8 mouse cellular contexts compared by ENCODE assay signal in genomic region chr11:116218737-116219400, GRCm38 (mm10). TPM values are rescaled to one million over a fixed set of nuclear protein-coding genes. Genes with fewer than 3 reads are reported as not detected.
A peak's percentile ranks its signal among the peaks of the same experiment; 100 is the strongest.
DNase-seq lines count a peak whose midpoint lies in the region; ATAC-seq and TF ChIP-seq lines count a peak whose summit lies in the region.

No protein-coding gene starts in this region.

- ATAC-seq in embryonic facial prominence, embryonic 14.5 days (ENCODE audit: low read depth), result peak; percentile 84
- peak; percentile 48; the same call in 1 of the 2 replicates for ATAC-seq in midbrain, embryonic 14.5 days (ENCODE audit: low FRiP score, low TSS enrichment)

- TF ChIP-seq CTCF in spleen, adult 2 months (IDR thresholded peaks at IDR 0.05; ENCODE audit: extremely low read depth, insufficient read depth, insufficient read length, insufficient replicate concordance), result no peak
- TF ChIP-seq CTCF in kidney, adult 2 months (conservative IDR thresholded peaks at IDR 0.05; ENCODE audit: insufficient read depth, insufficient read length, low read depth, low read length), result no peak

- WGBS in spleen, adult 2 months, result 21% methylated on average over 7 of the region's 7 CpGs
- 49% methylated on average over 7 of the region's 7 CpGs for WGBS in embryonic facial prominence, embryonic 14.5 days
- 15% methylated on average over 7 of the region's 7 CpGs for WGBS in kidney, adult 2 months
- 53% methylated on average over 7 of the region's 7 CpGs for WGBS in midbrain, embryonic 14.5 days

- H3K36me3 ChIP-seq in spleen, adult 2 months (ENCODE audit: control insufficient read depth, insufficient read depth, low read length), result no peaks in the 10 kb centered on the region
- H3K36me3 ChIP-seq in embryonic facial prominence, embryonic 14.5 days (ENCODE audit: control insufficient read depth, insufficient read depth, low read length), result no peaks in the 10 kb centered on the region
- H3K36me3 ChIP-seq in kidney, adult 2 months (ENCODE audit: control insufficient read depth, insufficient read depth, low read length), result no peaks in the 10 kb centered on the region
- no peaks in the 10 kb centered on the region for H3K36me3 ChIP-seq in midbrain, embryonic 14.5 days (ENCODE audit: control insufficient read depth, insufficient read depth, low read length)

- H3K4me2 ChIP-seq in embryonic facial prominence, embryonic 14.5 days (ENCODE audit: low read depth, low read length), result no peak overlapping the region
- H3K4me2 ChIP-seq in midbrain, embryonic 14.5 days (ENCODE audit: low read length), result no peak overlapping the region

- no peaks in the 10 kb centered on the region for H3K27me3 ChIP-seq in spleen, adult 2 months (ENCODE audit: control insufficient read depth, insufficient read depth, low read length)
- peaks cover 28% of the 10 kb centered on the region for H3K27me3 ChIP-seq in embryonic facial prominence, embryonic 14.5 days (replicated peaks; ENCODE audit: control insufficient read depth, insufficient read depth, low read length)
- no peaks in the 10 kb centered on the region for H3K27me3 ChIP-seq in kidney, adult 2 months (replicated peaks; ENCODE audit: control insufficient read depth, insufficient read depth, low read length)
- peaks cover 31% of the 10 kb centered on the region for H3K27me3 ChIP-seq in midbrain, embryonic 14.5 days (ENCODE audit: control insufficient read depth, insufficient read depth, low read length)

- peak in 1 of 2 experiments; percentile 17 for DNase-seq in spleen, adult 2 months (ENCODE audit: low read depth in 1 of 2, low spot score in 2 of 2)
- DNase-seq in spleen, postnatal 14 days (ENCODE audit: low spot score in 2 of 2), result no peak
- peak; percentile 95 for DNase-seq in embryonic facial prominence, embryonic 14.5 days (ENCODE audit: low spot score)
- peak; percentile 87 for DNase-seq in heart, adult 8-10 months (ENCODE audit: low spot score)
- DNase-seq in kidney, adult 2 months, result peak; percentile 96
- peak; percentile 90 for DNase-seq in left cerebral cortex, postnatal 4 days
- peak; percentile 80 for DNase-seq in midbrain, embryonic 14.5 days
- peak; percentile 84 for DNase-seq in telencephalon, adult 2 months (ENCODE audit: low read depth, low spot score)

- peak overlapping the region; percentile 72 for H3K27ac ChIP-seq in spleen, adult 2 months (ENCODE audit: insufficient read depth, low read length)
- H3K27ac ChIP-seq in embryonic facial prominence, embryonic 14.5 days (replicated peaks; ENCODE audit: low read depth, low read length), result peak overlapping the region; percentile 76
- H3K27ac ChIP-seq in kidney, adult 2 months (ENCODE audit: insufficient read depth, low read depth, low read length), result peak overlapping the region; percentile 87
- H3K27ac ChIP-seq in midbrain, embryonic 14.5 days (replicated peaks; ENCODE audit: low read depth, low read length), result peak overlapping the region; percentile 64

- no peak for TF ChIP-seq POLR2A in spleen, adult 2 months (IDR thresholded peaks at IDR 0.05; ENCODE audit: low read depth, low read length)
- TF ChIP-seq POLR2A in kidney, adult 2 months (IDR thresholded peaks at IDR 0.05; ENCODE audit: low read depth, low read length), result no peak

- H3K4me1 ChIP-seq in spleen, adult 2 months (ENCODE audit: control insufficient read depth, insufficient read depth, insufficient read length), result no peaks in the 10 kb centered on the region; the same call in 1 of the 2 replicates
- H3K4me1 ChIP-seq in embryonic facial prominence, embryonic 14.5 days (ENCODE audit: control insufficient read depth, insufficient read depth, low read length), result peaks cover 8% of the 10 kb centered on the region
- H3K4me1 ChIP-seq in kidney, adult 2 months (ENCODE audit: control insufficient read depth, insufficient read depth, low read length), result peaks cover 21% of the 10 kb centered on the region
- H3K4me1 ChIP-seq in midbrain, embryonic 14.5 days (ENCODE audit: control insufficient read depth, insufficient read depth, low read length), result 0 out of 2 replicates have a peak, but pooled peaks cover 2% of the 10 kb centered on the region

- H3K9me3 ChIP-seq in embryonic facial prominence, embryonic 14.5 days (ENCODE audit: control insufficient read depth, low read length), result peaks cover 9% of the 10 kb centered on the region; the same call in 1 of the 2 replicates
- H3K9me3 ChIP-seq in midbrain, embryonic 14.5 days (ENCODE audit: control insufficient read depth, low read length), result peaks cover 5% of the 10 kb centered on the region; the same call in 1 of the 2 replicates

- no peak overlapping the region for H3K9ac ChIP-seq in embryonic facial prominence, embryonic 14.5 days (ENCODE audit: low read depth, low read length)
- H3K9ac ChIP-seq in midbrain, embryonic 14.5 days (replicated peaks; ENCODE audit: low read length), result no peak overlapping the region

- no peak overlapping the region for H3K4me3 ChIP-seq in spleen, adult 2 months (ENCODE audit: extremely low read depth, insufficient read depth, insufficient read length)
- no peak overlapping the region for H3K4me3 ChIP-seq in embryonic facial prominence, embryonic 14.5 days (ENCODE audit: low read depth, low read length)
- H3K4me3 ChIP-seq in kidney, adult 2 months (ENCODE audit: insufficient read depth, low read depth, low read length), result no peak overlapping the region
- no peak overlapping the region for H3K4me3 ChIP-seq in midbrain, embryonic 14.5 days (replicated peaks; ENCODE audit: low read depth, low read length)

- intact Hi-C loops in left cerebral cortex, postnatal 4 days (cut with DNase I), result no loop called here

RNA-seq across cellular contexts. Expression of gene Evpl, which starts 19.0 kb away (rescaled TPM):
- 0.07 and 0.18 TPM in 2 replicates for polyA plus RNA-seq in spleen, adult 2 months (2012; rRNA removed)
- polyA plus RNA-seq in embryonic facial prominence, embryonic 14.5 days (2014; fragmentation: Nextera tagmentation; extraction: Ambion mirVana), result 9.5 and 10.1 TPM in 2 replicates
- total RNA-seq in heart, adult 8-10 months (2022), result under 1 TPM; 0.49 to 0.94 (median 0.56) TPM
- polyA plus RNA-seq in kidney, adult 2 months (2012; rRNA removed), result 6.8 and 7.1 TPM in 2 replicates
- under 1 TPM; 0.66 to 0.85 TPM for total RNA-seq in left cerebral cortex, postnatal 4 days (2021)
- polyA plus RNA-seq in midbrain, embryonic 14.5 days (2014; fragmentation: Nextera tagmentation; extraction: Ambion mirVana), result 0.36 and 0.43 TPM in 2 replicates

RNA-seq across cellular contexts. Expression of gene Acox1, which starts 20.0 kb away (rescaled TPM):
- 12.9 TPM in 2 replicates for polyA plus RNA-seq in spleen, adult 2 months (2012; rRNA removed)
- 29.8 and 30.8 TPM in 2 replicates for polyA plus RNA-seq in embryonic facial prominence, embryonic 14.5 days (2014; fragmentation: Nextera tagmentation; extraction: Ambion mirVana)
- 100 to 1,000 TPM; 199 to 220 (median 213) TPM for total RNA-seq in heart, adult 8-10 months (2022)
- 251 and 265 TPM in 2 replicates for polyA plus RNA-seq in kidney, adult 2 months (2012; rRNA removed)
- total RNA-seq in left cerebral cortex, postnatal 4 days (2021), result 10 to 100 TPM; 96.3 to 98.3 TPM
- polyA plus RNA-seq in midbrain, embryonic 14.5 days (2014; fragmentation: Nextera tagmentation; extraction: Ambion mirVana), result 50.5 and 68.3 TPM in 2 replicates

RNA-seq across cellular contexts. Expression of gene Ten1, which starts 20.2 kb away (rescaled TPM):
- 18.3 and 24.0 TPM in 2 replicates for polyA plus RNA-seq in spleen, adult 2 months (2012; rRNA removed)
- 59.8 and 64.1 TPM in 2 replicates for polyA plus RNA-seq in embryonic facial prominence, embryonic 14.5 days (2014; fragmentation: Nextera tagmentation; extraction: Ambion mirVana)
- total RNA-seq in heart, adult 8-10 months (2022), result 10 to 100 TPM; 10.1 to 15.1 (median 10.8) TPM
- polyA plus RNA-seq in kidney, adult 2 months (2012; rRNA removed), result 20.1 and 21.0 TPM in 2 replicates
- total RNA-seq in left cerebral cortex, postnatal 4 days (2021), result 10 to 100 TPM; 39.5 to 39.9 TPM
- polyA plus RNA-seq in midbrain, embryonic 14.5 days (2014; fragmentation: Nextera tagmentation; extraction: Ambion mirVana), result 77.0 and 97.9 TPM in 2 replicates

RNA-seq across cellular contexts. Expression of gene Fbf1, which starts 50.9 kb away (rescaled TPM):
- polyA plus RNA-seq in spleen, adult 2 months (2012; rRNA removed), result 13.3 and 14.0 TPM in 2 replicates
- 27.7 and 28.5 TPM in 2 replicates for polyA plus RNA-seq in embryonic facial prominence, embryonic 14.5 days (2014; fragmentation: Nextera tagmentation; extraction: Ambion mirVana)
- total RNA-seq in heart, adult 8-10 months (2022), result 10 to 100 TPM; 14.5 to 16.4 (median 15.2) TPM
- polyA plus RNA-seq in kidney, adult 2 months (2012; rRNA removed), result 24.0 TPM in 2 replicates
- total RNA-seq in left cerebral cortex, postnatal 4 days (2021), result 100 to 1,000 TPM; 126 to 130 TPM
- polyA plus RNA-seq in midbrain, embryonic 14.5 days (2014; fragmentation: Nextera tagmentation; extraction: Ambion mirVana), result 44.2 and 58.9 TPM in 2 replicates

RNA-seq across cellular contexts. Expression of gene Srp68, which starts 55.1 kb away (rescaled TPM):
- 25.4 and 27.0 TPM in 2 replicates for polyA plus RNA-seq in spleen, adult 2 months (2012; rRNA removed)
- polyA plus RNA-seq in embryonic facial prominence, embryonic 14.5 days (2014; fragmentation: Nextera tagmentation; extraction: Ambion mirVana), result 91.9 and 92.5 TPM in 2 replicates
- 10 to 100 TPM; 61.3 to 72.1 (median 66.2) TPM for total RNA-seq in heart, adult 8-10 months (2022)
- polyA plus RNA-seq in kidney, adult 2 months (2012; rRNA removed), result 53.7 and 53.8 TPM in 2 replicates
- 10 to 100 TPM; 53.2 to 57.1 TPM for total RNA-seq in left cerebral cortex, postnatal 4 days (2021)
- 49.5 and 57.1 TPM in 2 replicates for polyA plus RNA-seq in midbrain, embryonic 14.5 days (2014; fragmentation: Nextera tagmentation; extraction: Ambion mirVana)

Comparison
In these comparisons a context has a peak if more than half of its experiments do, and no peak if none do; other contexts are left out.
1. DNase-seq: peak in embryonic facial prominence, embryonic 14.5 days (single experiment), heart, adult 8-10 months (single experiment), kidney, adult 2 months (single experiment), left cerebral cortex, postnatal 4 days (single experiment), midbrain, embryonic 14.5 days (single experiment) and telencephalon, adult 2 months (single experiment); none in spleen, postnatal 14 days (0 of 2).
2. Peak in every context shown above with its lines, with median percentiles within 50 percentile points of each other: H3K27ac ChIP-seq.